Mouse (Mus musculus) testis, postnatal 14 days (tissue): ENCODE results near the gene Plac9a.
"Not testable (repeated sequence)": the region's sequence is repeated elsewhere in the genome, so short reads cannot be mapped to it uniquely, and the experiment has no call there.

Experiments
- DNase-seq: peaks from one replicate; pipeline ENCODE4 v3.0.0; 2021; ENCODE audit warnings: low spot score

Plac9a gene

GRCm38 (mm10) chr14:25863721-25864120 lies 39.2 kb downstream of the Plac9a start:
- DNase-seq: no peak

- DNase-seq: no peak
Measured at GRCm38 (mm10) chr14:25861771-25862530, 40.9 kb downstream of the Plac9a start.

DNA sequence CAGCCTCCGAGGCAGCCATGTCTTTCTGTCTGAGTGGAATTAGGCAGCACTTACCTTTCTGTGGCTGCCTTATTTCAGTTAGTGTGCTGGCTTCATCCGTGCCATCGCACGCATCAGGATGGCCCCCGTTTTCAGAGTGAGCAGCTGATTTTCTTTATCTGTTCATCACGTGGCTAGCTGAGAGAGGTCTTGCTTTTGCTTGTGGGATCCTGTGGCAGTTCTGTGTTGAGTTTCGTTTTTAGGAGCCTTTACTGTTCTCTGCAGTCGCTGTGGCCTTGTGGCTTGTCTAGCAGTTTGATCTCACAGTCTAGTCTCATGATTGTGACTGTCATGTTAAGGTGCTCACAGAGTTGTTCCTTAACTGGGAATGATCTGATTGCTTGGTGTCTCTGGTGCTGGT lies 45.0 kb downstream of the Plac9a start:
- no peak for DNase-seq

- DNase-seq: no peak
Measured at GRCm38 (mm10) chr14:25857168-25857621, 45.7 kb downstream of the Plac9a start.

DNA sequence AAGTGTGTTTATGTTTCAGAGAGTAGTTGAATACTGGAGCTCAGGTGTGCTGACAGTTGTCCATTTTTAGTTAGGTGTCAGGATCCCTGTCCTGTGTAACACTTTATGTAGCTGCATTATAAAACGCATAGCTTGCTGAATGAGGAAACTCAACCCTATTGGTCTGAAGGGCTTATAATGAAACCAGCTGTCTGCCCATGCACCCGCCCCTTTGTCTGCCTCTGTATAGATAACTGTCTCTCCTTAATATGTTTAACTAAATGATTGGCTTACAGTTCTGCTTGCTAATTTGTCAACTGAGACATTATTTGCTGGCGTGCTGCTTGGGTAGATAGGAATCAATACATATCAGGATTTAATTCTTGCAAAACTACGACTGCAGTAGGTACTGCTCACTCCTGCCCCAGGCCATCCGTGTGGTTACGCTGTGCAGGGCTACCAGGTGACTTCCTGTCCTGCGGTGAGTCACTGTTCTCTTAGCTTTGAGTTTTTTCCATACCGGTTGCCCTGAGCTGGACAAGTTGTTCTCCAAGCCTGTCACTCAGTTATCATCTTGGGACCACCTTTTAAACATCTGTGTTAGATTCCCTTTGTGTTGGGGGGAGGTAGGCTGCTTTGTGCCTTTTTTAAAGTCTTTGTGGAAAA lies 47.5 kb downstream of the Plac9a start:
- no peak for DNase-seq

DNA sequence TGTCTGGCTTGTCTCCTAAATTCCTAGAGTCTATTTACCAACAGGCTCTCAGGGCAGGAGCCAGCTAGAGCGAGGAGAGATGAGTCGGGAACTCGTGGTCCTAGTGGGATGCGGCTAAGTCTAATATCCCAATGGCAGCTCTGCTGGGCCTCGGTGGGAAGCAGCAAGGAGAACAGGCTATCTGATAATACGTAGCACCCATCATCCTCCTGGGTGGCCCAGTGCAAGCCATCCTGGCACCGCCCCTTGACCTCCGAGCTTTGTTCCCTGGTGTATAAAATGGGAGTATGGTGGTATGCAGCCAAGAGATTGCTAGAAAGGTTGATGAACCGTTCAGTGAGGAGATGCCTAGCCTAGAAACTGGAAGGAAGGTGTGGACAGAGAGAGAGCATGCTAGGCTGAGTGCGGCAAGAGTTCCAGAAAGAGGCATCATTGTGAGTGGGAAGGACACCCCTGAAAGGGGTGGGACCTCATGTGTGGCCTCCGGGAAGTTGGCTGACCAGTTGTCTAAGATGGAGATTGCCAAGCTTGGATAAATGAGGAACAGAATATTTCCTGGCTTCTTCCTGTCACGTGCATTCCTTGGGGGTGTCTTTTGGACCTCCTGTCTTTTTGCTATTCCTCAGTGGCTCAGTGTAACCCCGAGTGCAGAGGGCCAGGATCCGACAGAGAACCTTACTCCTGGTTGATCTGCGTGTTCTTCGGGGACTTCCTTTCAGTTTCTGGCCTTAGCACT lies 49.0 kb downstream of the Plac9a start:
- DNase-seq: no peak

GRCm38 (mm10) chr14:25853295-25853694 lies 49.6 kb downstream of the Plac9a start:
- DNase-seq: no peak

DNA sequence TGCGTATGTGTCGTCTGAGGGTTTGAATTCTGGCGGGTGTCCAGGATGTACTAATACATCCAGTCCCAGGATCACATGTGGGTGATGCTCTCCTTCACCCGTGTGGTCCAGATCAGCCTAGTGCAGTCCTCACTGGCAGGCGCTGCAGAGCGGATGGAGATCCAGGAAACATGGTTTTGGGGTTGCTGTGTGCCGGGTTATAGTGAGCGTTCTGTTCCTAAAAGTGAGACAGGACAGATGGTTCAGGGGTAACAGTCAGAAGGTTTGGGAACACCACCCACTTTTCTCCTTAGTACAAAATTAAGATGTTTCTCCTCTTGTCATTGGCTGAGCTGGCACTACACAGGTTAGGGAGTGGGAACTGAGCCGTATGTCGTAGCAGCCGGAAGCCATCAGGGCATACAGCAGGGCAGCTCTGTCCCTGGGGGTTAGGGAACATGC lies 50.8 kb downstream of the Plac9a start:
- DNase-seq: no peak

- DNase-seq: no peak
Measured at GRCm38 (mm10) chr14:25851189-25851588, 51.7 kb downstream of the Plac9a start.

GRCm38 (mm10) chr14:25850433-25850832 lies 52.5 kb downstream of the Plac9a start:
- no peak for DNase-seq

DNA sequence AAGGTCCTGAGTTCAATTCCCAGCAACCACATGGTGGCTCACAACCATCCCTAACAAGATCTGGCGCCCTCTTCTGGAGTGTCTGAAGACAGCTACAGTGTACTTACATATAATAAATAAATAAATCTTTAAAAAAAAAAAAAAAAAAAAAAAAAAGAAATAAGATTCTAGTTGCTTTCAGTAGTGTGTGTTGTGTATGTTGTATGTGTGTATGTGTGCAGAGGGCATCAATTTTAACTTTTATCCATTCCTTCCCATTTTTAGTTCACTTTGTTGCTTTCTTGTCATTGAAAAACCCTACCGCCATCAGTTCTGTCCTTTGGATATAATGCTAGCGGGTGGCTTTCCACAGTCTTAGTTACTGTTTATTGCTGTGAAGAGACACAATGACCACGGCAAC lies 54.2 kb downstream of the Plac9a start:
- not testable (repeated sequence) for DNase-seq

DNA sequence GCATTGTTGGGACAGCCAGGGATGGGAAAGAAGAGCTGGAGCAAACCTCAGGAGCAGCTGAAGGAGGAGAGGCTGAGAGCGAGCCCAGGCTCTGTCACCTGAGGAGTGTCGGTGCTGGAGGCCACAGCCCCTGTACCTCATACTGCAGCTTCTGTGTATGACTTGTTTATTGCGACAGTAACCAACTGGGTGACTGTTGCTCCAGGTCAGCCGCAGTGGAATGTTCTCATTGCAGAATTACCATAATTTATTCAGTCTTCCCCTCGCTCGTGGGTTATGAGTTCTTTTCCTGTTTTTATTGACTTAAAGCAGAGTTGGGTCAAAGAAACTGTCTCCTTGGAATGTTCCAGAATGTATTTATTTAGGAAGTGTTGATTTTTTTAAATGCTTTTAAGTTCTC lies 54.7 kb downstream of the Plac9a start:
- DNase-seq: no peak

DNA sequence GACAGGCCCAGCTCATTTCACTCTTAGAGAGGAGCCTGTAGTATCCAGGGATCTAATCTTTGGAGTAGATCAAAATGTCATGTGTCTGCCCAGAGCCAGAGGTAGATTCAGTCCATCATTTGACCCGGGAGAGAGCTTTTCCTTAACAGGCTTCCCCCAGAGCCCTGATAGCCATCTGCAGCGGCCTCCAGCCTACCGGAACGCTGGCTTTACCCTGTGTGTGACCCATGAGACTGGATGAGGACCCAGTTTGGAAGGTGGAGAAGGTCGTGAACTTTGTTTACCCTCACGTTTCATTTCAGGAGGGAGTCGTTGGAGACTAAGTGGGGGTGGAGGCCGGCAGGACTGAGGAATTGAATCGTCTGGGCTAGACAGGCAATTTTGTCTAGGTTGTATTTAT lies 55.2 kb downstream of the Plac9a start:
- DNase-seq: no peak

DNA sequence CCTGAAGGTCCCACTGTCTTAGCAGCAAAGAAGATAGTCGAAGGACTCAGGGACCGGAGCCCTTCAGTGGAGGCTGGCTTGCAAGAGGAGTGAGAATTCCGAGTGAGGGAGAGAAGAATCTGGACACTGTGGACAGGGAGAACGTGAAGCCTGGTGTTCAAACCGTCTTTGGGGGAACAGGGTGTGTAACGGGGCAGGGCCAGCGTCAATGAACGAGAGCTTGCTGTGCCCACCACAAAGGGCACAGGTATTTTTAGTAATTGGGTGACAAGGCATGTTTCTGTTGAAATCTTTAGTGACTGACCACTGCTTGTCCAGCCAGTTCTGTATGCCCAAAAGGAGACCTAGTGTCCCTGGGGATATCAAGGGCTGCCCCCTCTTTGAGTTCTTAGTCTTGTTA lies 56.4 kb downstream of the Plac9a start:
- no peak for DNase-seq

DNA sequence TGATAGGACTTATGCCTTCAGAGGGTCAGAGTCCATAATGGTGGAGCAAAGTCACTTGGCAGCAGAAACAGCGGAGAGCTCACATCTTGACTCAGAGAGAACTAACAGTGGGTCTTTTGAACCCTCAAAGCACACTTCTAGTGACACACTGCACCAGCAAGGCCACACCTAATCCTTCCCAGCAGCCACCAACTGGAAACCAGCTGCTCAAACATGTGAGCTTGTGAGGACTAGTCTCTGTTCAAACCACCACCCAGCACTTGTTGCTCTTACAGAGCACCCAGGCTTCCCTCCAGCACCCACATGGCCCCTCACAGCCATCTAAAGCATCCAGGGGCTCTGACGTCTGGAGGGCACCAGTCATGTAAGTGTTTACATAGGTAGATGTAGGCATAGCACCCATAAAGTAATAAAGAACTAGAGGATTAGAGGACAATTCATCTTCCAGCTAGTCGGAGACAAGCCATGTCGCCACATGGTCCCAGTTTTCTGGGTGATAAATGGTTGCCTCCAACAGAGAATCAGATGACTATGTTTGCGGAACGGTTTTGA lies 57.0 kb downstream of the Plac9a start:
- DNase-seq: no peak

GRCm38 (mm10) chr14:25844372-25844771 lies 58.5 kb downstream of the Plac9a start:
- no peak for DNase-seq

GRCm38 (mm10) chr14:25842688-25843003 lies 60.3 kb downstream of the Plac9a start:
- no peak for DNase-seq

DNA sequence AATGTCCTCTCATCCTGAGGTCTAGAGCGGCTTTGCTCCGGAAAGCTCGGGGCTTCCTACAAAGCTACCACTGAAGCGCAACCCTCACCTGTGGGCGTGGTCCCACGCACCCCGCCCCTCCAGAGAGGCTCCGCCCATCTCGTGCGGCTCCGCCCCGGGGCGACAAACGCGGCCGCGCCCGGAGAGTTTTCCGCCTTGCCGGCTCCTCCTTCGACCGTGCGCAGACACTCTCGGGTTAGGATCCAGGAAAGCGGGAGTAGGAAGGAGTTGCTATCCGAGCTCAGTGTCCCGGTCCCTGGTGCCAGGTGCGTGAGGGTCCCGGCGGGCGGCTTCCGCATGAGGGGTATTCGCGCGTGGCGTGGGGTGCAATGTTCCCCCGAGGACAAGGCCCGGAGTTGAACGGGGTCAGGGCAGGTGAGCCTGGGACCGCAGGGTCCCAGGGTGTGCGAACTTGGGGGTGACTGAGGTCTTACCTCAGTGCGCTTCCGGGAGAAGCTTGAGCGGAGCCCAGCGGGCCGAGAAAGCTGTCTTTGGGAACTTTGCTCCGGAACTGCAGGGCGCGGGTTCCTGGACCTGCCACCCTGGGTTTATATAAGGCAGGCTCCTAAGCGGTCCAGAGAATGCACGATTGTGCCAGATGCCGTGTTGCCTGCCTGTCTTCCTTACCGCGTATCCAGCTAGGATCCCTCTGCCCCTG lies 60.8 kb downstream of the Plac9a start, which contains the start of gene Anxa11:
Anxa11 (plus strand) TSS at position 166 of the 697 bp plus-strand sequence.
- DNase-seq: peak; percentile 87

GRCm38 (mm10) chr14:25841579-25841978 lies 61.3 kb downstream of the Plac9a start:
- no peak for DNase-seq

GRCm38 (mm10) chr14:25840961-25841360 lies 61.9 kb downstream of the Plac9a start:
- DNase-seq: no peak

DNA sequence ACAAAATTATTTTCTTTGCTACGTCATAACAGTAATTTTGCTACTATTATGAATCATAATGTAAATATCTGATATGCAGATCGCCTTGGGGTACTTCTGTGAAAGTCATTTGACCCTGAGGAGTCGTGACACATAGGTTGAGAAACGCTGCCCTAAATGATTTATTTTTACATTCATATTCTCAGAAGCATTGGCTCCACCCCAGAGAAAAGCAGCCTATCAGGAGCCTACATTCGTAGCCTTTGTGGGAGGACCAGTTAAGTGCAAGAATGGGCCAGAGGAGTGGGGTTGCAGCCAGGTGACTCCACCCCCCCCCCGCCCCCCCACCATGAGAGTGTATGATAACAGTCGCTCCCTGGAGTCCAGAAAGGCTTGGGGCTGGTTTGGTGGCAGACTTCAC lies 63.1 kb downstream of the Plac9a start:
- DNase-seq: no peak

DNA sequence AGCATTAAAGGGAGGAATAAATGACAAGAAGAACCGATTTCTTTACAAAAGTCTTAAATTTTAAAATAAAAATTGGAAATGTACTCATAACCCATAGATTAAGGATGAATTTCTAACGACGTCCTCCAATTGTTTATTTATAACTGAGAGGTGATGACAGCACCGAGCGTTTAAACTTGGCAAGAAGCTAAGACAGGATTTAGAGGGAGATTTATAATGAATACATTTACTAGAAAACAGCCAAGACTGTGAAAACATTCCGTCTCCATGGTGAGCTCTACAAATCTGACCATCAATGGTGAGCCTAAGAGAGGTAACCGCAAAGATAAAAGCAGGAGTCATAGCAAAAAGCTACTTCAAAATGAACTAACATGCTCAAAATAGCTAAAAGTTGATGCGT lies 64.5 kb downstream of the Plac9a start:
- no peak for DNase-seq
